Mouse (Mus musculus) G1E (cell line): ENCODE measurements around the gene Arpc3. TPM values are rescaled to one million over a fixed set of nuclear protein-coding genes. Genes with fewer than 3 reads are reported as not detected.
"Not testable (repeated sequence)": the region's sequence is repeated elsewhere in the genome, so short reads cannot be mapped to it uniquely, and the experiment has no call there.

Source experiments
- ATAC-seq: 2 replicates; pipeline ENCODE4 v1.8.0; 2016; ENCODE audit warnings: mild to moderate bottlenecking; ENCODE audit not compliant: insufficient number of reproducible peaks, poor library complexity, low FRiP score, severe bottlenecking; ENCODE audit errors: extremely low read depth
- DNase-seq: peaks from one replicate; pipeline ENCODE4 v3.0.0; 2012; ENCODE audit warnings: low spot score
- H3K27me3 ChIP-seq: 2 replicates; pipeline ENCODE4 v1.6.1; 2012; ENCODE audit warnings: mild to moderate bottlenecking, low read length, inconsistent platforms; ENCODE audit not compliant: insufficient read depth
- H3K36me3 ChIP-seq: replicated peaks from 2 replicates; pipeline ENCODE3; 2012; ENCODE audit warnings: mild to moderate bottlenecking, inconsistent platforms
- H3K4me1 ChIP-seq: 2 replicates; pipeline ENCODE4 v1.6.1; 2012; ENCODE audit warnings: low read depth, low read length, inconsistent platforms, mixed read lengths; ENCODE audit not compliant: insufficient read depth
- H3K4me3 ChIP-seq: 2 replicates; pipeline ENCODE4 v1.5.1; 2012; ENCODE audit warnings: low read depth, mild to moderate bottlenecking, inconsistent platforms, low read length, moderate library complexity, mixed read lengths
- H3K9me3 ChIP-seq: replicated peaks from 2 replicates; pipeline ENCODE4 v1.6.1; 2012; ENCODE audit warnings: inconsistent platforms
- CTCF ChIP-seq: IDR thresholded peaks from 2 replicates; pipeline ENCODE4 v1.5.1; 2012; ENCODE audit warnings: low read depth, low read length, inconsistent platforms, mixed read lengths
- GATA1 ChIP-seq: IDR thresholded peaks from 2 replicates; pipeline ENCODE4 v1.6.1; 2012; ENCODE audit warnings: borderline replicate concordance, low read length, inconsistent platforms, mixed read lengths
- GATA2 ChIP-seq: IDR thresholded peaks from 2 replicates; pipeline ENCODE4 v1.6.1; 2012; ENCODE audit warnings: low read depth, low read length, inconsistent platforms, borderline replicate concordance
- POLR2AphosphoS5 ChIP-seq: IDR thresholded peaks from 2 replicates; pipeline ENCODE4 v1.6.1; 2012; ENCODE audit warnings: low read depth, low read length, inconsistent platforms; ENCODE audit not compliant: insufficient replicate concordance
- TAL1 ChIP-seq: conservative IDR thresholded peaks from 2 replicates; pipeline ENCODE4 v1.6.1; 2012; ENCODE audit warnings: low read depth, low read length, inconsistent platforms, mixed read lengths
- polyA plus RNA-seq: library from polyadenylated mRNA; stranded (reverse); fragments of >175 nt; gene quantifications from 2 replicates; pipeline ENCODE4 v1.2.3, GENCODE M21; 2012
- total RNA-seq, 2 experiments: library from RNA; stranded (forward) in 1 of 2; stranded (reverse) in 1 of 2; fragments of 200-1000 nt in 1 of 2; fragments of >200 nt in 1 of 2; fragmentation: Nextera tagmentation in 1 of 2; gene quantifications; 2 replicates each; pipeline ENCODE4 v1.2.3; 2014 to 2017

Arpc3 gene
- total and polyA plus RNA-seq, 3 experiments: 47.6 to 715 (median 112) TPM

- Histone ChIP-seq H3K4me1 (peaks cover 12% of the 10 kb centered on the region), H3K36me3 (peaks cover 3% of the 10 kb centered on the region), H3K9me3 (peaks cover 3% of the 10 kb centered on the region), H3K4me3 (no peak overlapping the region), H3K27me3 (no peaks in the 10 kb centered on the region)
- no peak for TF ChIP-seq TAL1
- TF ChIP-seq CTCF: no peak
- TF ChIP-seq GATA2: no peak
- no peak for TF ChIP-seq POLR2AphosphoS5
- TF ChIP-seq GATA1: no peak
- no peak for DNase-seq
- no peak for ATAC-seq
Measured at GRCm38 (mm10) chr5:122415465-122415864, 23.8 kb downstream of the Arpc3 start.

GRCm38 (mm10) chr5:122420676-122421075, 29.0 kb downstream of the Arpc3 start:
- DNase-seq, H3K4me3 ChIP-seq, H3K9me3 ChIP-seq, H3K27me3 ChIP-seq, ATAC-seq: not testable (repeated sequence)
- Histone ChIP-seq H3K4me1 (peaks cover 36% of the 10 kb centered on the region), H3K36me3 (peaks cover 13% of the 10 kb centered on the region)

DNA sequence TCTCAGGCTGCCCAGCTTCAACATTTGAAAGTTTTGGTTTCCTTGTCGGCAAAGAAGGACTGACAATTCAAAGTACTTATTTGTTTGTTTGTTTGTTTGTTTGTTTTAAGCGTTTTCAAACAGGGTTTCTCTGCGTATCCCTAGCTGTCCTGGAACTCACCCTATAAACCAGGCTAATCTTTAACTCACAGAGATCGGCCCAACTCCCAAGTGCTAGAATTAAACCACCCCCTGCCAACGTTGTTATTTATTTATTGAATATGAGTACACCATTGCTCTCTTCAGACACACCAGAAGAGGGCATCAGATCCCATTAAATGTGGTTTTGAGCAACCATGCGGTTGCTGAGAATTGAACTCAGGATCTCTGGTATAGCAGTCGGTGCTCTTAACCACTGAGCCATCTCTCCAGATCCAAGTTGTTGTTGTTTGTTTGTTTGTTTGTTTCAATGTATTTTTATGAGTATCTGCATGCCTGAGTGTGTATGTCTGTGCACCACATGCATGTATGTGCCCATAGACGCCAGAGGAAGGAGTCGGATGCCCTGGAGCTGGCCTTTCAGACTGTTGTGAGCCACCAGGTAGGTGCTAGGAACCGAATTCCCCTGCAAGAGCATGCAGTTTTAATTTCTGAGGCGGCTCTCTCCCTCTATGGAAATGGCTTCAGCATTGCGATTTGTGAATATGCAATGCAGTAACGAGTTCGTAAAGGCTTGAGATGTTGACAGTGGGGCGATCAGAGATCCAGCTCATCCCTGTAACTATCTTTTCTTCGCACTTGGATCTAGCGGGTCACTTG, 29.8 kb downstream of the Arpc3 start, which contains the start of gene Anapc7:
TSS of gene Anapc7 (plus strand) at position 423 of the 798 bp plus-strand sequence.
- DNase-seq: no peak
- H3K36me3 ChIP-seq: peaks cover 20% of the 10 kb centered on the region
- no peak for ATAC-seq
- H3K4me3 ChIP-seq: peak within 1 kb of the TSS; percentile 95
- no peaks in the 10 kb centered on the region for H3K9me3 ChIP-seq
- TF ChIP-seq CTCF: no peak
- no peak for TF ChIP-seq GATA1
- TF ChIP-seq TAL1: no peak
- TF ChIP-seq POLR2AphosphoS5: no peak
- no peak for TF ChIP-seq GATA2
- no peaks in the 10 kb centered on the region for H3K27me3 ChIP-seq
- H3K4me1 ChIP-seq: peaks cover 36% of the 10 kb centered on the region

- ATAC-seq (peak; percentile 40), DNase-seq (peak; percentile 81)
- H3K9me3 ChIP-seq: no peaks in the 10 kb centered on the region
- H3K27me3 ChIP-seq: no peaks in the 10 kb centered on the region
- H3K4me3 ChIP-seq: peak overlapping the region; percentile 95
- H3K4me1 ChIP-seq: peaks cover 36% of the 10 kb centered on the region
- no peak for TF ChIP-seq CTCF
- TF ChIP-seq TAL1: no peak
- TF ChIP-seq POLR2AphosphoS5: no peak
- TF ChIP-seq GATA1: no peak
- no peak for TF ChIP-seq GATA2
- H3K36me3 ChIP-seq: peaks cover 27% of the 10 kb centered on the region
Measured at GRCm38 (mm10) chr5:122422071-122422964, 30.6 kb downstream of the Arpc3 start.

DNA sequence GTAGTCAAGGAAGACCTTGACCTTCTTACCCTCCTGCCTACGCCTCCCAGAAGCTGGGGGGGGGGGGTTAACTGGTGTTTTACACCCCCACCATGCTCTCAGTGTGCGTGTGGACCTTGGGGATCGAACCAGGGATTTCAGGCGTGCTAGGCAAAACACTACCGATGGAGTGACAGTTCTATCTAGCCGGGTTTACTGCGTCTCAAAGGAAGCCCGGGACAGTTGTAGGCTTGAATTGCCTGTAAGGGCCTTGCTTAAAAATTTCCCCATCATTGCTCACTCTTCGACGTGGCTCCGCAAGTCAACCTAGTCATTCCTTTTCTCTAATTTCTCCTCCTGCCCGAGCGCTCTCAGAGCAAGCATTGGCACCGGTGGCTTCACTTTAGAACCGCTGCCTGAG, 31.4 kb downstream of the Arpc3 start:
- no peak for TF ChIP-seq POLR2AphosphoS5
- no peak for TF ChIP-seq GATA2
- no peak for TF ChIP-seq TAL1
- no peak for TF ChIP-seq GATA1
- no peak for TF ChIP-seq CTCF
- DNase-seq (no peak), ATAC-seq (no peak)
- Histone ChIP-seq H3K27me3 (no peaks in the 10 kb centered on the region), H3K4me1 (peaks cover 36% of the 10 kb centered on the region), H3K9me3 (no peaks in the 10 kb centered on the region), H3K4me3 (peak overlapping the region; percentile 95), H3K36me3 (peaks cover 34% of the 10 kb centered on the region)

DNA sequence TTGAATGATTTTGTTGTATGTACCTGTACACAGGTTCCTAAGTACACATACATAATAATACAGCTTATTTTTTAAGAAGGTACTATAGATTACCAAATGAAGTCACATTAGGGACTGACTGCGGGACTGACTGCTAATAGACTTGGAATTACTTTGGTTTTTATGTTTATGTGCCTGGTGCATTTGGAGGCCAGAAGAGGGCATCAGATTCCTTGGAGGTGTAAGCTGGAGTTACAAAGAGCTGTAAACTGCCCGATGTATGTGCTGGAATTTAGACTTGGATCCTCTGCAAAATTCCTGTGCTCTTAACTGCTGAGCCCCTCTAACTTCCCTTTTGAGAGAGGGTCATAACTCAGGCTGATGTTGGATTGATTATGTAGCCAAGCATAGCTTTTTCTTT, 33.9 kb downstream of the Arpc3 start:
- H3K36me3 ChIP-seq: peaks cover 59% of the 10 kb centered on the region
- ATAC-seq: no peak

More for the DNA sequence above, 33.9 kb downstream of the Arpc3 start:
- DNase-seq: no peak
- Histone ChIP-seq H3K4me1 (peaks cover 42% of the 10 kb centered on the region), H3K4me3 (no peak overlapping the region), H3K27me3 (no peaks in the 10 kb centered on the region), H3K9me3 (no peaks in the 10 kb centered on the region)
- no peak for TF ChIP-seq GATA2
- no peak for TF ChIP-seq POLR2AphosphoS5
- no peak for TF ChIP-seq GATA1
- no peak for TF ChIP-seq CTCF
- TF ChIP-seq TAL1: no peak
